Mouse (Mus musculus): ENCODE measurements around the gene Arhgdib.

- TF ChIP-seq CTCF (IDR thresholded peaks at IDR 0.05; ENCODE audit: extremely low read depth, insufficient read depth, low read length) (no peak), POLR2A (IDR thresholded peaks at IDR 0.05; ENCODE audit: extremely low read depth, insufficient read depth, low read length) (no peak)
Measured at GRCm38 (mm10) chr6:136952930-136953329, 11.2 kb upstream of the Arhgdib start.
